Mouse (Mus musculus) forebrain, embryonic 12.5 days (tissue): ENCODE data around the gene Tatdn3. TPM values are rescaled to one million over a fixed set of nuclear protein-coding genes. Genes with fewer than 3 reads are reported as not detected.
A peak's percentile ranks its signal among the peaks of the same experiment; 100 is the strongest.

Experiments used
- ATAC-seq: fragments of 200-750 bp; cut with Nextera tagmentation; 2 replicates; pipeline ENCODE4 v1.8.0; 2017; ENCODE audit warnings: moderate TSS enrichment; ENCODE audit not compliant: low FRiP score
- H3K27ac ChIP-seq: fragments of 300-500 bp; sonication (generic); 2 replicates; pipeline ENCODE4 v1.5.1; 2016; ENCODE audit warnings: mild to moderate bottlenecking
- H3K27me3 ChIP-seq: fragments of 300-500 bp; sonication (generic); 2 replicates; pipeline ENCODE4 v1.6.1; 2016; ENCODE audit warnings: mild to moderate bottlenecking
- H3K36me3 ChIP-seq: fragments of 300-500 bp; sonication (generic); replicated peaks from 2 replicates; pipeline ENCODE4 v1.6.1; 2016; ENCODE audit warnings: mild to moderate bottlenecking
- H3K4me1 ChIP-seq: fragments of 300-500 bp; sonication (generic); 2 replicates; pipeline ENCODE4 v1.6.1; 2016
- H3K4me2 ChIP-seq: fragments of 300-500 bp; sonication (generic); 2 replicates; pipeline ENCODE4 v1.6.1; 2016; ENCODE audit warnings: mild to moderate bottlenecking, moderate library complexity
- H3K4me3 ChIP-seq: fragments of 300-500 bp; sonication (generic); replicated peaks from 2 replicates; pipeline ENCODE4 v1.5.1; 2016; ENCODE audit warnings: mild to moderate bottlenecking
- H3K9ac ChIP-seq: fragments of 300-500 bp; sonication (generic); 2 replicates; pipeline ENCODE4 v1.6.1; 2016; ENCODE audit warnings: mild to moderate bottlenecking
- H3K9me3 ChIP-seq: fragments of 300-500 bp; sonication (generic); 2 replicates; pipeline ENCODE4 v1.6.1; 2016
- WGBS: fragments of 180-500 bp; shearing (Covaris S2); methylation state at CpG from one replicate; pipeline ENCODE4 v1.1.7; 2016; 5-methylcytosine and 5-hydroxymethylcytosine counted together
- polyA plus RNA-seq: library from polyadenylated mRNA; unstranded; fragments of >200 nt; fragmentation: Nextera tagmentation; extraction: Ambion mirVana; gene quantifications from 2 replicates; pipeline ENCODE4 v1.2.1, GENCODE M21; 2016

Tatdn3 gene
- polyA plus RNA-seq, 1 experiment from 2014 or later, result 15.3 TPM

GRCm38 (mm10) chr1:191072329-191072913, 9.7 kb upstream of the Tatdn3 start:
- no peak overlapping the region for H3K9ac ChIP-seq
- H3K27me3 ChIP-seq, result no peaks in the 10 kb centered on the region
- H3K4me3 ChIP-seq, result no peak overlapping the region
- H3K36me3 ChIP-seq, result peaks cover 91% of the 10 kb centered on the region
- ATAC-seq, result no peak
- no peaks in the 10 kb centered on the region for H3K4me1 ChIP-seq
- no peak overlapping the region for H3K27ac ChIP-seq
- H3K4me2 ChIP-seq, result no peak overlapping the region
- no peaks in the 10 kb centered on the region for H3K9me3 ChIP-seq
- WGBS, result 95% methylated on average over 16 of the region's 16 CpGs

- peaks cover 85% of the 10 kb centered on the region for H3K36me3 ChIP-seq
These were observed 8.9 kb upstream of the Tatdn3 start for GRCm38 (mm10) chr1:191071613-191072012.

GRCm38 (mm10) chr1:191070259-191070658, 7.5 kb upstream of the Tatdn3 start:
- H3K4me3 ChIP-seq, result no peak overlapping the region
- no peak overlapping the region for H3K4me2 ChIP-seq
- peaks cover 86% of the 10 kb centered on the region for H3K36me3 ChIP-seq
- H3K27me3 ChIP-seq, result no peaks in the 10 kb centered on the region
- H3K9ac ChIP-seq, result no peak overlapping the region
- H3K9me3 ChIP-seq, result no peaks in the 10 kb centered on the region
- no peak for ATAC-seq
- 0 out of 2 replicates have a peak, but pooled peaks cover 1% of the 10 kb centered on the region for H3K4me1 ChIP-seq
- no peak overlapping the region for H3K27ac ChIP-seq
- WGBS, result 82% methylated on average over 4 of the region's 4 CpGs

More at GRCm38 (mm10) chr1:191071613-191072012, 8.9 kb upstream of the Tatdn3 start:
- Histone ChIP-seq H3K9me3 (no peaks in the 10 kb centered on the region), H3K27ac (no peak overlapping the region), H3K4me1 (no peaks in the 10 kb centered on the region), H3K27me3 (no peaks in the 10 kb centered on the region), H3K4me3 (no peak overlapping the region), H3K9ac (no peak overlapping the region), H3K4me2 (no peak overlapping the region)
- WGBS, result 93% methylated on average over 6 of the region's 6 CpGs
- no peak for ATAC-seq

GRCm38 (mm10) chr1:191068377-191068776, 5.6 kb upstream of the Tatdn3 start:
- H3K4me3 ChIP-seq, result no peak overlapping the region
- no peak overlapping the region for H3K4me2 ChIP-seq
- H3K4me1 ChIP-seq, result peaks cover 13% of the 10 kb centered on the region
- no peak for ATAC-seq
- H3K27me3 ChIP-seq, result no peaks in the 10 kb centered on the region
- no peaks in the 10 kb centered on the region for H3K9me3 ChIP-seq
- no peak overlapping the region for H3K27ac ChIP-seq
- H3K36me3 ChIP-seq, result peaks cover 73% of the 10 kb centered on the region
- no peak overlapping the region for H3K9ac ChIP-seq
- WGBS, result 80% methylated on average over 5 of the region's 5 CpGs

GRCm38 (mm10) chr1:191065188-191065587, 2.5 kb upstream of the Tatdn3 start:
- Histone ChIP-seq H3K27me3 (0 out of 2 replicates have a peak, but pooled peaks cover 8% of the 10 kb centered on the region), H3K27ac (no peak overlapping the region), H3K36me3 (peaks cover 44% of the 10 kb centered on the region), H3K4me3 (no peak overlapping the region), H3K4me2 (no peak overlapping the region), H3K4me1 (peaks cover 23% of the 10 kb centered on the region), H3K9ac (no peak overlapping the region), H3K9me3 (no peaks in the 10 kb centered on the region)
- no peak for ATAC-seq
- WGBS, result 84% methylated on average over 4 of the region's 4 CpGs

GRCm38 (mm10) chr1:191064535-191064934, 1.8 kb upstream of the Tatdn3 start:
- no peak overlapping the region for H3K4me3 ChIP-seq
- WGBS, result 85% methylated on average over 2 of the region's 2 CpGs
- H3K27me3 ChIP-seq, result 0 out of 2 replicates have a peak, but pooled peaks cover 8% of the 10 kb centered on the region
- no peak overlapping the region; the same call in 1 of the 2 replicates for H3K4me2 ChIP-seq
- H3K9ac ChIP-seq, result no peak overlapping the region
- H3K4me1 ChIP-seq, result peaks cover 23% of the 10 kb centered on the region
- peaks cover 37% of the 10 kb centered on the region for H3K36me3 ChIP-seq
- no peak for ATAC-seq
- no peak overlapping the region for H3K27ac ChIP-seq
- H3K9me3 ChIP-seq, result no peaks in the 10 kb centered on the region

- ATAC-seq, result no peak
- peaks cover 30% of the 10 kb centered on the region for H3K36me3 ChIP-seq
- peak overlapping the region; percentile 76 for H3K9ac ChIP-seq
- peak overlapping the region; percentile 81 for H3K4me3 ChIP-seq
- H3K27ac ChIP-seq, result no peak overlapping the region
- peaks cover 23% of the 10 kb centered on the region for H3K4me1 ChIP-seq
- 59% methylated on average over 9 of the region's 9 CpGs for whole genome bisulfite sequencing
- H3K4me2 ChIP-seq, result peak overlapping the region; percentile 73
- H3K27me3 ChIP-seq, result 0 out of 2 replicates have a peak, but pooled peaks cover 8% of the 10 kb centered on the region
- H3K9me3 ChIP-seq, result no peaks in the 10 kb centered on the region
These were observed 968 bp upstream of the Tatdn3 start for GRCm38 (mm10) chr1:191063700-191064099.

- WGBS, result 7% methylated on average over 15 of the region's 15 CpGs
- Histone ChIP-seq H3K9ac (peak overlapping the region; percentile 76), H3K36me3 (peaks cover 18% of the 10 kb centered on the region), H3K4me1 (peaks cover 23% of the 10 kb centered on the region), H3K4me2 (peak overlapping the region; percentile 73), H3K4me3 (peak overlapping the region; percentile 81), H3K27me3 (0 out of 2 replicates have a peak, but pooled peaks cover 8% of the 10 kb centered on the region), H3K27ac (no peak overlapping the region; the same call in 1 of the 2 replicates), H3K9me3 (no peaks in the 10 kb centered on the region)
- ATAC-seq, result no peak
These were observed 421 bp downstream of the Tatdn3 start for GRCm38 (mm10) chr1:191062241-191062780.

GRCm38 (mm10) chr1:191057461-191057860, 5.3 kb downstream of the Tatdn3 start:
- no peaks in the 10 kb centered on the region for H3K36me3 ChIP-seq
- no peak overlapping the region for H3K9ac ChIP-seq
- H3K4me1 ChIP-seq, result peaks cover 7% of the 10 kb centered on the region
- 68% methylated on average over 3 of the region's 3 CpGs for WGBS
- no peak for ATAC-seq
- H3K4me3 ChIP-seq, result no peak overlapping the region
- H3K9me3 ChIP-seq, result no peaks in the 10 kb centered on the region
- H3K27me3 ChIP-seq, result 0 out of 2 replicates have a peak, but pooled peaks cover 8% of the 10 kb centered on the region
- H3K27ac ChIP-seq, result no peak overlapping the region
- no peak overlapping the region for H3K4me2 ChIP-seq

- Histone ChIP-seq H3K4me1 (no peaks in the 10 kb centered on the region), H3K27me3 (no peaks in the 10 kb centered on the region), H3K9ac (no peak overlapping the region), H3K4me3 (no peak overlapping the region), H3K27ac (no peak overlapping the region), H3K4me2 (no peak overlapping the region), H3K9me3 (no peaks in the 10 kb centered on the region), H3K36me3 (no peaks in the 10 kb centered on the region)
- ATAC-seq, result no peak
- 68% methylated on average over 2 of the region's 2 CpGs for WGBS
These were observed 7.2 kb downstream of the Tatdn3 start for GRCm38 (mm10) chr1:191055533-191055873.

GRCm38 (mm10) chr1:191054870-191055532, 7.7 kb downstream of the Tatdn3 start:
- Histone ChIP-seq H3K9ac (no peak overlapping the region), H3K9me3 (no peaks in the 10 kb centered on the region), H3K36me3 (no peaks in the 10 kb centered on the region), H3K4me2 (no peak overlapping the region), H3K4me1 (no peaks in the 10 kb centered on the region), H3K4me3 (no peak overlapping the region), H3K27ac (no peak overlapping the region), H3K27me3 (no peaks in the 10 kb centered on the region)
- no peak for ATAC-seq
- WGBS, result 70% methylated on average over 8 of the region's 8 CpGs

- Histone ChIP-seq H3K27me3 (no peaks in the 10 kb centered on the region), H3K9ac (no peak overlapping the region), H3K4me2 (no peak overlapping the region), H3K4me3 (no peak overlapping the region), H3K36me3 (no peaks in the 10 kb centered on the region), H3K27ac (no peak overlapping the region), H3K4me1 (no peaks in the 10 kb centered on the region), H3K9me3 (no peaks in the 10 kb centered on the region)
- 88% methylated on average over 3 of the region's 3 CpGs for WGBS
- ATAC-seq, result no peak
These were observed 9.2 kb downstream of the Tatdn3 start for GRCm38 (mm10) chr1:191053555-191053954.
